Mouse (Mus musculus) small intestine, adult 2 months (tissue): ENCODE measurements around the gene Apex2. TPM values are rescaled to one million over a fixed set of nuclear protein-coding genes. Genes with fewer than 3 reads are reported as not detected.

Experiments
- H3K27ac ChIP-seq: fragments of 200-500 bp; 2 replicates; pipeline ENCODE4 v1.5.1; 2012; ENCODE audit warnings: low read depth, low read length, control low read depth, inconsistent platforms; ENCODE audit not compliant: insufficient read depth
- H3K27me3 ChIP-seq: fragments of 200-500 bp; 2 replicates; pipeline ENCODE4 v1.6.1; 2012; ENCODE audit warnings: mild to moderate bottlenecking, moderate library complexity, low read length, inconsistent platforms; ENCODE audit not compliant: control insufficient read depth, insufficient read depth
- H3K36me3 ChIP-seq: fragments of 200-500 bp; 2 replicates; pipeline ENCODE4 v1.6.1; 2012; ENCODE audit warnings: mild to moderate bottlenecking, low read length, control low read depth, inconsistent platforms; ENCODE audit not compliant: control insufficient read depth, insufficient read depth
- H3K4me1 ChIP-seq: fragments of 200-500 bp; 2 replicates; pipeline ENCODE4 v1.6.1; 2012; ENCODE audit warnings: low read length, inconsistent platforms, mixed read lengths; ENCODE audit not compliant: control insufficient read depth, insufficient read depth, insufficient read length
- H3K4me3 ChIP-seq: fragments of 200-500 bp; 2 replicates; pipeline ENCODE4 v1.5.1; 2012; ENCODE audit warnings: low read depth, mild to moderate bottlenecking, control low read depth, inconsistent platforms, low read length, moderate library complexity
- CTCF ChIP-seq: fragments of 200-500 bp; IDR thresholded peaks from 2 replicates; pipeline ENCODE4 v1.5.1; 2012; ENCODE audit warnings: low read depth, mild to moderate bottlenecking, control low read depth, inconsistent platforms, low read length, moderate library complexity, mixed read lengths; ENCODE audit not compliant: insufficient replicate concordance, insufficient read length; ENCODE audit errors: extremely low read depth
- POLR2A ChIP-seq: fragments of 200-500 bp; IDR thresholded peaks from 2 replicates; pipeline ENCODE4 v1.6.1; 2012; ENCODE audit warnings: low read depth, mild to moderate bottlenecking, control low read depth, inconsistent platforms, low read length, moderate library complexity
- WGBS: fragments of 180-500 bp; shearing (Covaris S2); methylation state at CpG from one replicate; pipeline ENCODE4 v1.1.7; 2018; 5-methylcytosine and 5-hydroxymethylcytosine counted together
- polyA plus RNA-seq: library from polyadenylated mRNA; depleted of rRNA; stranded (reverse); fragments of >200 nt; gene quantifications from 2 replicates; pipeline ENCODE4 v1.2.3, GENCODE M21; 2012

The Apex2 gene
- polyA plus RNA-seq, 1 experiment: 4.1 TPM

DNA sequence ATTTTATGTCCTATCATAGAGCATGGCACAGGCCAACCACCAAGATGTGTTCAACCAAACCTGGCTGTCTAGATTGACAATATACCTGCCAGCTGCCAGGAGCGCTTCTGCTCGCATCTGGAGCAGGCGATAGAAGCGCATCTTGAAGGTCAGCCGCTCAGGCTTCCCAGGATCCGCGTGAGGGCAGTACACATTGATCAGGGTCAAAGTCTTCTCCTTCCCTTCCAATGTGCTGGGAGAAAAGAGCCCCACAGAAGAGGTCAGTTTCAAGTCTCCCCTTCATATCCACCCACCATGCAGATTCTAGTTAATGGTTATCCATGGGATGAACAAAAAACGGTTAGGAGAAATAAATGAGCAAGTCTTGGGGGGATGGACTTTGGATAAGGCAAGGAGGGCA lies 4.6 kb downstream of the Apex2 start:
- no peak overlapping the region for H3K27ac ChIP-seq
- WGBS: 78% methylated on average over 8 of the region's 8 CpGs

DNA sequence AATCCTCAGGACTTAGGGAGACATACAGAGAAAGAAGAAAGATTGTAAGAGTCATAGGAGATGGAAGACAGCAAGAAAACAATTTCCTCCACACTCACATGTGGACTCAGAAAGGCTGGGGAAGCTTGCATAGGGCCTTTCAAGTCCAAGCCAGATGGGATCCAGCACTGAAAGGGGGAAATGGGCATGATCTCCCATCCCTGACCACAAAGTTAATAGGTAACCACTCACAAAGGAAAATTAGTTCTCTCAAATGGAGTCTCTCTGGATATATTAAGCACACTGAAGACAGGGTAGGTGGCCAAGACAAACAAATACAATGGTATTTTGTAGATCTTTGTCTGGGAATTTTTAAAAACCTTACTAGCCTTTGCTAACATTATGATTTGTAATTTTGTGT lies 7.7 kb downstream of the Apex2 start:
- Histone ChIP-seq H3K36me3 (peaks cover 6% of the 10 kb centered on the region; the same call in 1 of the 2 replicates), H3K27ac (no peak overlapping the region), H3K27me3 (no peaks in the 10 kb centered on the region), H3K4me1 (no peaks in the 10 kb centered on the region), H3K4me3 (no peak overlapping the region)
- TF ChIP-seq POLR2A: no peak

More for the DNA sequence above, 4.6 kb downstream of the Apex2 start:
- TF ChIP-seq POLR2A (no peak), CTCF (no peak)
- Histone ChIP-seq H3K4me1 (no peaks in the 10 kb centered on the region), H3K4me3 (no peak overlapping the region), H3K27me3 (no peaks in the 10 kb centered on the region), H3K36me3 (peaks cover 6% of the 10 kb centered on the region; the same call in 1 of the 2 replicates)

- WGBS: 92% methylated on average over 12 of the region's 12 CpGs
- Histone ChIP-seq H3K4me3 (no peak overlapping the region), H3K4me1 (no peaks in the 10 kb centered on the region), H3K36me3 (no peaks in the 10 kb centered on the region), H3K27ac (no peak overlapping the region), H3K27me3 (no peaks in the 10 kb centered on the region)
- TF ChIP-seq POLR2A: no peak
- no peak for TF ChIP-seq CTCF
Measured at GRCm38 (mm10) chrX:150564644-150565357, 24.9 kb downstream of the Apex2 start.

- no peak overlapping the region for H3K4me3 ChIP-seq
Measured at GRCm38 (mm10) chrX:150554032-150554431, 35.6 kb downstream of the Apex2 start.

GRCm38 (mm10) chrX:150551986-150552385 lies 37.7 kb downstream of the Apex2 start:
- H3K4me3 ChIP-seq: no peak overlapping the region
- no peaks in the 10 kb centered on the region for H3K27me3 ChIP-seq
- no peaks in the 10 kb centered on the region for H3K36me3 ChIP-seq
- no peak for TF ChIP-seq CTCF
- no peak for TF ChIP-seq POLR2A
- H3K4me1 ChIP-seq: no peaks in the 10 kb centered on the region
- 90% methylated on average over 2 of the region's 2 CpGs for WGBS
- H3K27ac ChIP-seq: no peak overlapping the region

More at GRCm38 (mm10) chrX:150554032-150554431, 35.6 kb downstream of the Apex2 start:
- no peak for TF ChIP-seq CTCF
- TF ChIP-seq POLR2A: no peak
- 96% methylated on average over 3 of the region's 3 CpGs for WGBS
- Histone ChIP-seq H3K36me3 (no peaks in the 10 kb centered on the region), H3K27me3 (no peaks in the 10 kb centered on the region), H3K4me1 (no peaks in the 10 kb centered on the region), H3K27ac (no peak overlapping the region)

- 85% methylated on average over 3 of the region's 3 CpGs for WGBS
- H3K36me3 ChIP-seq: no peaks in the 10 kb centered on the region
- H3K4me3 ChIP-seq: no peak overlapping the region
- no peaks in the 10 kb centered on the region for H3K27me3 ChIP-seq
- no peaks in the 10 kb centered on the region for H3K4me1 ChIP-seq
- TF ChIP-seq POLR2A: no peak
- TF ChIP-seq CTCF: no peak
- H3K27ac ChIP-seq: no peak overlapping the region
Measured at GRCm38 (mm10) chrX:150549639-150550038, 40.0 kb downstream of the Apex2 start.

- Histone ChIP-seq H3K4me3 (no peak within 1 kb of the TSS), H3K27ac (no peak within 1 kb of the TSS), H3K36me3 (no peaks in the 10 kb centered on the region), H3K27me3 (no peaks in the 10 kb centered on the region), H3K4me1 (no peaks in the 10 kb centered on the region)
- WGBS: 54% methylated on average over 5 of the region's 5 CpGs
- TF ChIP-seq POLR2A: no peak
Measured at GRCm38 (mm10) chrX:150547239-150547638, 42.4 kb downstream of the Apex2 start, which contains the start of gene Alas2. Gene Alas2 (plus strand): TSS chrX:150547375.

- H3K27ac ChIP-seq: no peak overlapping the region
- no peaks in the 10 kb centered on the region for H3K36me3 ChIP-seq
- no peaks in the 10 kb centered on the region for H3K4me1 ChIP-seq
- H3K4me3 ChIP-seq: no peak overlapping the region
- no peaks in the 10 kb centered on the region for H3K27me3 ChIP-seq
- TF ChIP-seq POLR2A (no peak), CTCF (no peak)
Measured at GRCm38 (mm10) chrX:150541684-150542083, 48.0 kb downstream of the Apex2 start.
